9 mouse cellular contexts compared by ENCODE assay signal in genomic region chr10:60760377-60760776, GRCm38 (mm10). TPM values are rescaled to one million over a fixed set of nuclear protein-coding genes. Genes with fewer than 3 reads are reported as not detected.
DNase-seq lines count a peak whose midpoint lies in the region; ATAC-seq and TF ChIP-seq lines count a peak whose summit lies in the region.
"Had no signal": no experiment of that assay in that cellular context is flagged by ENCODE, and none has a peak within 500 bp of the region (broad histone marks: within the 10 kb centered on the region; RNA-seq: fewer than 3 reads in every experiment).

No protein-coding gene starts in this region.

- peak; percentile 99 for TF ChIP-seq CTCF in kidney, postnatal 0 days (IDR thresholded peaks at IDR 0.05; ENCODE audit: low read depth)
- peak; percentile 89 for TF ChIP-seq CTCF in liver, adult 2 months (IDR thresholded peaks at IDR 0.05; ENCODE audit: low read depth, low read length)

- no peaks in the 10 kb centered on the region for H3K79me2 ChIP-seq in liver, adult 2 months (ENCODE audit: control insufficient read depth, insufficient read depth, low read length)

- ATAC-seq in CD4-positive, CD25-positive, alpha-beta regulatory T cell, adult 4 months = peak; percentile 99
- ATAC-seq in heart, embryonic 13.5 days (ENCODE audit: extremely low read depth, insufficient number of reproducible peaks, low FRiP score, low TSS enrichment) = peak; percentile 24; the same call in 1 of the 2 replicates
- peak; percentile 67 for ATAC-seq in kidney, postnatal 0 days (replicated peaks; ENCODE audit: low FRiP score, low read depth)

- H3K9ac ChIP-seq in heart, embryonic 13.5 days = no peak overlapping the region
- H3K9ac ChIP-seq in kidney, postnatal 0 days (ENCODE audit: low read depth, low read length) = no peak overlapping the region
- no peak overlapping the region for H3K9ac ChIP-seq in liver, adult 2 months (ENCODE audit: low read depth, low read length)

- peak; percentile 51 for DNase-seq in c-Kit-negative CD71-positive TER-119-positive erythroid progenitor cells, embryonic 14.5 days (ENCODE audit: low read depth, low spot score)
- DNase-seq in fibroblast of lung, adult 2 months (ENCODE audit: low read depth) = peak; percentile 86
- peak; percentile 98 for DNase-seq in kidney, postnatal 0 days (ENCODE audit: low spot score)
- DNase-seq in liver, adult 2 months (ENCODE audit: extremely low read depth, low read depth, low spot score) = peak; percentile 82
- DNase-seq in naive thymus-derived CD4-positive, alpha-beta T cell, adult 2 months (ENCODE audit: low read depth) = peak; percentile 96
- DNase-seq in splenic B cell, adult 2 months (ENCODE audit: low read depth, low spot score) = peak; percentile 97

- 5% methylated on average over 14 of the region's 14 CpGs for WGBS in heart, embryonic 13.5 days
- 5% methylated on average over 14 of the region's 14 CpGs for WGBS in kidney, postnatal 0 days
- 4% methylated on average over 14 of the region's 14 CpGs for WGBS in liver, adult 2 months

- no peaks in the 10 kb centered on the region for H3K27me3 ChIP-seq in heart, embryonic 13.5 days (replicated peaks)
- H3K27me3 ChIP-seq in kidney, postnatal 0 days (ENCODE audit: insufficient read depth, low read length) = no peaks in the 10 kb centered on the region
- H3K27me3 ChIP-seq in liver, adult 2 months (ENCODE audit: control insufficient read depth, insufficient read depth, low read length) = no peaks in the 10 kb centered on the region
- no peaks in the 10 kb centered on the region; the same call in 1 of the 2 replicates for H3K27me3 ChIP-seq in splenic B cell, adult 2 months (ENCODE audit: control insufficient read depth, insufficient read depth, low read length, poor library complexity, severe bottlenecking)

- no peak overlapping the region for H3K27ac ChIP-seq in heart, embryonic 13.5 days (replicated peaks)
- no peak overlapping the region for H3K27ac ChIP-seq in kidney, postnatal 0 days
- no peak overlapping the region for H3K27ac ChIP-seq in liver, adult 2 months (replicated peaks; ENCODE audit: insufficient read depth, low read depth, low read length)
- H3K27ac ChIP-seq: macrophage had no signal

- H3K4me2 ChIP-seq in heart, embryonic 13.5 days = no peak overlapping the region
- no peak overlapping the region for H3K4me2 ChIP-seq in kidney, postnatal 0 days (ENCODE audit: low read length)

- H3K4me3 ChIP-seq in heart, embryonic 13.5 days = no peak overlapping the region
- no peak overlapping the region for H3K4me3 ChIP-seq in kidney, postnatal 0 days (replicated peaks; ENCODE audit: low read depth, low read length)
- no peak overlapping the region for H3K4me3 ChIP-seq in liver, adult 2 months (ENCODE audit: insufficient read depth, low read depth, low read length)

- no peaks in the 10 kb centered on the region for H3K4me1 ChIP-seq in heart, embryonic 13.5 days
- H3K4me1 ChIP-seq in kidney, postnatal 0 days (replicated peaks; ENCODE audit: insufficient read depth, low read length) = no peaks in the 10 kb centered on the region
- no peaks in the 10 kb centered on the region for H3K4me1 ChIP-seq in liver, adult 2 months (ENCODE audit: control insufficient read depth, insufficient read depth, low read length)

- no peak for TF ChIP-seq POLR2A in liver, adult 2 months (IDR thresholded peaks at IDR 0.05; ENCODE audit: extremely low read depth, insufficient read depth, low read length)

- H3K9me3 ChIP-seq in heart, embryonic 13.5 days = peaks cover 3% of the 10 kb centered on the region; the same call in 1 of the 2 replicates
- no peaks in the 10 kb centered on the region for H3K9me3 ChIP-seq in kidney, postnatal 0 days (replicated peaks; ENCODE audit: low read length)

- H3K36me3 ChIP-seq in heart, embryonic 13.5 days = peaks cover 34% of the 10 kb centered on the region
- H3K36me3 ChIP-seq in kidney, postnatal 0 days (ENCODE audit: insufficient read depth, low read length) = peaks cover 4% of the 10 kb centered on the region; the same call in 1 of the 2 replicates
- no peaks in the 10 kb centered on the region for H3K36me3 ChIP-seq in liver, adult 2 months (ENCODE audit: control insufficient read depth, insufficient read depth, low read length)
- no peaks in the 10 kb centered on the region for H3K36me3 ChIP-seq in splenic B cell, adult 2 months (ENCODE audit: control insufficient read depth, insufficient read depth, low read length, poor library complexity, severe bottlenecking)

RNA-seq across cellular contexts. Expression of gene Slc29a3, which starts 7.8 kb away (rescaled TPM):
- 10 to 100 TPM; 16.5 to 37.5 TPM for polyA plus RNA-seq in CD4-positive, CD25-positive, alpha-beta regulatory T cell, adult 4 months (2017; shearing (Covaris generic))
- 5.4 and 5.6 TPM in 2 replicates for polyA plus RNA-seq in heart, embryonic 13.5 days (2015; fragmentation: Nextera tagmentation; extraction: Ambion mirVana)
- 17.8 and 19.6 TPM in 2 replicates for polyA plus RNA-seq in kidney, postnatal 0 days (2015; fragmentation: Nextera tagmentation; extraction: Ambion mirVana)
- 1.8 and 2.1 TPM in 2 replicates for total RNA-seq in liver, adult 2 months (2014; rRNA removed)
- polyA plus RNA-seq in liver, adult 2 months (2012; rRNA removed) = 2.5 and 2.8 TPM in 2 replicates

Comparison
In these comparisons a context has a peak if more than half of its experiments do, and no peak if none do; other contexts are left out.
1. ATAC-seq: peak in every context shown above with its lines; median percentile 99 in CD4-positive, CD25-positive, alpha-beta regulatory T cell, adult 4 months; 67 in kidney, postnatal 0 days; 24 in heart, embryonic 13.5 days.